Mouse (Mus musculus) stomach, embryonic 15.5 days (tissue): ENCODE measurements around the gene Immp2l. TPM values are rescaled to one million over a fixed set of nuclear protein-coding genes. Genes with fewer than 3 reads are reported as not detected.

Source experiments
- ATAC-seq: fragments of 200-750 bp; cut with Nextera tagmentation; 2 replicates; pipeline ENCODE4 v1.8.0; 2017; ENCODE audit warnings: low read depth, moderate number of reproducible peaks, moderate TSS enrichment; ENCODE audit not compliant: insufficient read depth, low FRiP score
- H3K27ac ChIP-seq: fragments of 300-500 bp; sonication (generic); 2 replicates; pipeline ENCODE4 v1.5.1; 2015; ENCODE audit warnings: mild to moderate bottlenecking, inconsistent platforms
- H3K27me3 ChIP-seq: fragments of 300-500 bp; sonication (generic); replicated peaks from 2 replicates; pipeline ENCODE4 v1.6.1; 2015; ENCODE audit warnings: inconsistent platforms
- H3K36me3 ChIP-seq: fragments of 300-500 bp; sonication (generic); 2 replicates; pipeline ENCODE4 v1.6.1; 2015; ENCODE audit warnings: inconsistent platforms
- H3K4me1 ChIP-seq: fragments of 300-500 bp; sonication (generic); 2 replicates; pipeline ENCODE4 v1.6.1; 2015; ENCODE audit warnings: inconsistent platforms
- H3K4me2 ChIP-seq: fragments of 300-500 bp; sonication (generic); 2 replicates; pipeline ENCODE4 v1.6.1; 2015; ENCODE audit warnings: mild to moderate bottlenecking, inconsistent platforms
- H3K4me3 ChIP-seq: fragments of 300-500 bp; sonication (generic); replicated peaks from 2 replicates; pipeline ENCODE4 v1.5.1; 2015; ENCODE audit warnings: inconsistent platforms
- H3K9ac ChIP-seq: fragments of 300-500 bp; sonication (generic); 2 replicates; pipeline ENCODE4 v1.6.1; 2015; ENCODE audit warnings: inconsistent platforms
- H3K9me3 ChIP-seq: fragments of 300-500 bp; sonication (generic); 2 replicates; pipeline ENCODE4 v1.6.1; 2016; ENCODE audit warnings: inconsistent platforms
- WGBS: fragments of 180-500 bp; shearing (Covaris S2); methylation state at CpG from one replicate; pipeline ENCODE4 v1.1.7; 2015; 5-methylcytosine and 5-hydroxymethylcytosine counted together
- polyA plus RNA-seq: library from polyadenylated mRNA; unstranded; fragments of >200 nt; fragmentation: Nextera tagmentation; extraction: Ambion mirVana; gene quantifications from 2 replicates; pipeline ENCODE4 v1.2.1, GENCODE M21; 2015

Gene Immp2l
- polyA plus RNA-seq, 1 experiment from 2014 or later: 15.6 TPM

DNA sequence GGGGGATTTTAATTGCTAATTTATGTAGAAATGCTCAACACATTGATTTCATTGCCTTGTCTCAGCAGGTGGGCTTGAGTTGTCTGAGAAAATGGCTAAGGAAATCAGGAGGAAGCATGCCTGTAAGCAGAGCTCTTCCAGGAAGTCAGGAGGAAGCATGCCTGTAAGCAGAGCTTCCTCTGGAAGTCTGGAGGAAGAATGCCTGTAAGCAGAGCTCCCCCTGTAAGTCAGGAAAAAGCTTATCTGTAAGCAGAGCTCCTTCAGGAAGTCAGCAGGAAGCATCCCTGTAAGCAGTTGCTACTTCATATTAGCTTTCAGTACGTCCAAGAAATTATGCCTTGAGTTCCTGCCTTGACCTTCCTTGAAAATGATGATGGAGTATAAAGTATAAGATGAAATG is 191.3 kb downstream of the Immp2l start:
- Histone ChIP-seq H3K4me3 (no peak overlapping the region), H3K27ac (no peak overlapping the region), H3K9ac (no peak overlapping the region), H3K36me3 (no peaks in the 10 kb centered on the region), H3K9me3 (no peaks in the 10 kb centered on the region), H3K4me1 (no peaks in the 10 kb centered on the region), H3K4me2 (no peak overlapping the region), H3K27me3 (no peaks in the 10 kb centered on the region)
- ATAC-seq: no peak
- WGBS: 40% methylated on average over 1 of the region's 1 CpGs

DNA sequence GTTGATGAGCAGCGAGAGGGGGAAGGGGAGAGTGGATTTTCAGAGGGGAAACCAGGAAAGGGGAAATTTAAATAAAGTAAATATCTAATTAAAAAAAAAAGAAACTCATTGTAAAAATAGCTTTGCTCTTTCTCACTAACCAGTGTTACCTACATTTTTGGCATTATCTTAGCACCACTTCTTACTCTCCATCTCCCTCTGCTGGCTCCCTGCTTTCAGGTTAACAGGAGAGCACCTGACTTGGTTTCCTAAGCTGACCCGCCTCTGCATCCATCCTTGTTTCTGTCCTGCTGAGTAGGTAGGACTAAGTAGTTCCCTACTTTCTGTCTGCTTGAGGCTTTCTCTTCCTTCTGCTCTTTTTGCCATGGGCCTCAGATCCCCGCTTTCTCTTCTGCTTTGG is 198.0 kb downstream of the Immp2l start:
- H3K4me1 ChIP-seq: no peaks in the 10 kb centered on the region
- no peaks in the 10 kb centered on the region for H3K36me3 ChIP-seq
- no peaks in the 10 kb centered on the region for H3K9me3 ChIP-seq
- H3K4me3 ChIP-seq: no peak overlapping the region
- H3K9ac ChIP-seq: no peak overlapping the region
- no peak for ATAC-seq
- 60% methylated on average over 3 of the region's 3 CpGs for WGBS
- H3K27ac ChIP-seq: no peak overlapping the region
- H3K4me2 ChIP-seq: no peak overlapping the region
- no peaks in the 10 kb centered on the region for H3K27me3 ChIP-seq

DNA sequence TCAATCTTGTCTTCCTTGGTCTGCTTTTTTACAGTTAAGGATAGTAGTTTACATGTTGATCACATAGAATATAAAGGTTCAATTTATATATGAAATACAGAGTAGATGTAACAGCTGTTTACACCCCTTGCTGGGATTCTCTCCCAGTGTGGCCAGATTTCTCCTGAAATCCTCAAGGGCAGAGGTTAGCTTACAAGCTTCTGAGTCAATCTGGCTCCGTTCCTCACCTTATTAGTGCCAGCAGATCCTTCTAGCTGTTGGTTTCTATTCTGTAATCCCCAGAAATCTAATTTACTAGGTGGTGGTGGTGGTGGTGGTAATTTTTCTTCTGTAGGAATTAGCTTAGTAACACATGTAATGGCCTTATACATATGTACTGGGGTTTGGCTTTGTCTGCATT is 199.8 kb downstream of the Immp2l start:
- no peak for ATAC-seq
- no peaks in the 10 kb centered on the region for H3K4me1 ChIP-seq
- no peaks in the 10 kb centered on the region for H3K27me3 ChIP-seq
- no peaks in the 10 kb centered on the region for H3K36me3 ChIP-seq
- no peaks in the 10 kb centered on the region for H3K9me3 ChIP-seq
- 66% methylated on average over 1 of the region's 1 CpGs for WGBS
- no peak overlapping the region for H3K27ac ChIP-seq
- no peak overlapping the region for H3K4me2 ChIP-seq
- H3K9ac ChIP-seq: no peak overlapping the region
- H3K4me3 ChIP-seq: no peak overlapping the region

DNA sequence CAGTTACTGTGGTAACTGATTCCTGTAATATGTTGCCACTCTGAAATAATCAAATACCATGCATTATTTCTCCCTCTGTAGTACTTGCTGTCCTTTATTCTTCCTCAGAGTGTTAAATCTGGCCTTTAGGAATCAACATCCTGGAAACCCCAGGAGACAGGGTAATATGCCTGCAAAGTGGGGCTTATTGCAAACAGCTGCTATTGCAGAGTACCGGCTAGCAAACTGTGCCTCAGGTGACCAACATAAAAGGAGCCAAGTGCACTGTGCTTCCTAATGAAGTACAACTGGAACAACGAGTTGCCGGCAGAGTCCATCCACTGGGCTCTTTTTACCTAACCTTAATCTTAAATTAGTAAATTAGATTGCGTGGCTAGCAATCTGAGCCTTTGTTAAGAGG is 200.6 kb downstream of the Immp2l start:
- Histone ChIP-seq H3K9me3 (no peaks in the 10 kb centered on the region), H3K4me2 (no peak overlapping the region), H3K36me3 (no peaks in the 10 kb centered on the region), H3K4me3 (no peak overlapping the region), H3K4me1 (no peaks in the 10 kb centered on the region), H3K27ac (no peak overlapping the region), H3K9ac (no peak overlapping the region), H3K27me3 (no peaks in the 10 kb centered on the region)
- WGBS: 85% methylated on average over 4 of the region's 4 CpGs
- ATAC-seq: no peak

DNA sequence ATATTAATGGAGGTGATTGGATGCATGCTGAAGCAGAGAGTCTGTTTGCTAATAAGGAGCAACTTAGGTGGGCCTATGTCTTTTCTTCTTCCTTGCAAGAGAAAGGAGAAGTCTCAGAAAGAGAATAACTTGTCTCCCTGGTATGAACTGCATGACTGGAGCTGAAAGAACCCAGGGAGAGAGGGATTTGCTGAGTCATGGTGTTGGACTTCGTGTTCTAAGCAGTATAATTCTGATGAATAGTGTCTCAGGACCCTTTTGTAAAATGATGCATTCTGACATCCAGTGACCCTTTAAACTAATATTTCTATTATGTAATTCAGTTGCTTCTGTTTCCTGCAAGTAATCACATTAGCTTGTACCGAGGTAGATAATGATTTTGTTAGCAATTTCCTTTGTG is 208.1 kb downstream of the Immp2l start:
- Histone ChIP-seq H3K4me2 (no peak overlapping the region), H3K9ac (no peak overlapping the region), H3K9me3 (no peaks in the 10 kb centered on the region), H3K4me1 (no peaks in the 10 kb centered on the region), H3K4me3 (no peak overlapping the region), H3K27me3 (no peaks in the 10 kb centered on the region), H3K27ac (no peak overlapping the region), H3K36me3 (no peaks in the 10 kb centered on the region)
- no peak for ATAC-seq
- 37% methylated on average over 2 of the region's 2 CpGs for WGBS

DNA sequence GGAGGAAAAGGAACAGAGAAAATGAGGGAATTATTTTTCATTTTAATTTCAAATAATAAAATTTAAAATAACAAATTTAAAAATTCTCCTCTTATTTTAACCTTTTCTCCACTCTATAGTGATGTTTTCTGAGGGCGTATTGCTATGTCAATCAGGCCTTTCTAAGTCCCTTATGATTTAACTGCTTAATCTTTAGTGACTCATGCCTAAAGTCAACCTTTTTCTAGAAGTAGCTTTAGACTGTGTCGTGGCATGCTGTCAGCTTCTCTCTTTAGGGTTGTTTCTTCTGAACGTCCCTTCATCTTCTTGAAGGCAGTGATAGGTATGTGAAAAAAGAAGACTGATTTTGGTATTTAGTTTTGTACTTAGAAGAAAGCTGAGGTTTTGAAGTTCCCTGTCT is 214.0 kb downstream of the Immp2l start:
- 65% methylated on average over 3 of the region's 3 CpGs for WGBS
- ATAC-seq: no peak

DNA sequence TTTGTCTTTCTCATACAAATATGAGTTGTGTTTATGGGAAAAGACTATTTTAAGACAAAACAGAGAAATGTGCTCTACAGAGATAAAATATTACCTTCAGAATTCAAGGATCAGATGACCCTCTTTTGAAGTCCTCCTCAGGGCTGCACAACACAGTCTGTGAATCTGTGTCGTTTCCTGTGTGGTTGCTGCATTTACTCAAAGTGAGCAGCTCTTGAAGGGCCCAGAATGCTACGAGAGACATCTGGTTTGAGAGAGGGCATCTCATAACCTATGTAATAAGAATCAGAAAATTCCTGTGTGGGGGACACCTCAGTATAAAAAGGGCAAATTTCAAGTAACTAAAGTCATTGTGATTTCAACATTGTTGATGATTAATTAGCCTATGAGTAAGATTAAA is 217.3 kb downstream of the Immp2l start:
- H3K36me3 ChIP-seq: no peaks in the 10 kb centered on the region
- ATAC-seq: no peak
- H3K4me2 ChIP-seq: no peak overlapping the region
- WGBS: 52% methylated on average over 2 of the region's 2 CpGs
- H3K27me3 ChIP-seq: no peaks in the 10 kb centered on the region
- H3K4me3 ChIP-seq: no peak overlapping the region
- H3K9me3 ChIP-seq: no peaks in the 10 kb centered on the region
- no peaks in the 10 kb centered on the region for H3K4me1 ChIP-seq
- H3K27ac ChIP-seq: no peak overlapping the region
- H3K9ac ChIP-seq: no peak overlapping the region

More for the DNA sequence above, 214.0 kb downstream of the Immp2l start:
- no peaks in the 10 kb centered on the region for H3K9me3 ChIP-seq
- no peaks in the 10 kb centered on the region for H3K4me1 ChIP-seq
- no peak overlapping the region for H3K4me2 ChIP-seq
- H3K4me3 ChIP-seq: no peak overlapping the region
- H3K36me3 ChIP-seq: no peaks in the 10 kb centered on the region
- H3K9ac ChIP-seq: no peak overlapping the region
- no peak overlapping the region for H3K27ac ChIP-seq
- H3K27me3 ChIP-seq: no peaks in the 10 kb centered on the region

DNA sequence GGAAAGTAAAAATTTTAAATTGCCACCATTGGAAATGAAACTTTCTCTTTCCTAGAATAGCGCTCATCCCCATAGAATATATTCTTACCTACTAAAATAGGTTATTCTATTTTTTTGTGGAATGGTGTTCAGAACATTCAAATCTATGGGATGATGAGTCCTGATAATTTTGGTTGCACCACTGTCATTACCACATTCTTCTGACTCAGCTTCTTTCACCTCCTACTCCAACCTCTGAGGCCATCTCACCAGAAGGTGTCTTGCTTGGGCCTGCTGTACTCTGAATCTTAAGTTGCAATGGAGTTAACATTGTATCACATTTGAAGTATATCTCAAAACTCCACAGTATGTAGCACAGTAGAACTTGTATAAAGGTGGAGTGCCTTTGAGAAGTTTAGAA is 224.4 kb downstream of the Immp2l start:
- WGBS: 100% methylated on average over 1 of the region's 1 CpGs
- H3K4me2 ChIP-seq: no peak overlapping the region
- H3K4me1 ChIP-seq: no peaks in the 10 kb centered on the region
- no peaks in the 10 kb centered on the region for H3K27me3 ChIP-seq
- H3K9me3 ChIP-seq: no peaks in the 10 kb centered on the region
- ATAC-seq: no peak
- H3K4me3 ChIP-seq: no peak overlapping the region
- H3K9ac ChIP-seq: no peak overlapping the region
- H3K27ac ChIP-seq: no peak overlapping the region
- H3K36me3 ChIP-seq: no peaks in the 10 kb centered on the region

DNA sequence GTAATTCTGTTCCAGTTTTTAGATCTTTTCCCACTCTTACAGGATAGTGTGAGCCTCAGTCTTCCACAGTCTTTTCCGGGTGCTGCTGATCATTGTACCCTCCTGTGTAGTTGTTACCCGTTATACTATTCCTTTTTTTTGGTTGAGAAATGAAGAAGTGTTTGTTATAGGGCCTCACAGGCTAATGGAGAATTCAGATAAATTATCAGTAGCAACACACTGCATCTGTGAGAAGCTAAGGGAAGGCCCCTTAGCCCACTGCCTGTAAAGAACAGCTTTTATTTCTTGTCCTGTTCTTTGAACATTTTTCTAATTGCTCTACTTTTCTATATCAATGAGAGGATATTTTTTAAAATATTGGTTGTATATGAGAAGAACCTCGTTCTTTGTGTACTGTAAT is 226.2 kb downstream of the Immp2l start:
- no peaks in the 10 kb centered on the region for H3K4me1 ChIP-seq
- 74% methylated on average over 3 of the region's 3 CpGs for WGBS
- H3K9ac ChIP-seq: no peak overlapping the region
- H3K4me2 ChIP-seq: no peak overlapping the region
- H3K27me3 ChIP-seq: no peaks in the 10 kb centered on the region
- H3K9me3 ChIP-seq: no peaks in the 10 kb centered on the region
- H3K4me3 ChIP-seq: no peak overlapping the region
- H3K36me3 ChIP-seq: no peaks in the 10 kb centered on the region
- H3K27ac ChIP-seq: no peak overlapping the region
- ATAC-seq: no peak

DNA sequence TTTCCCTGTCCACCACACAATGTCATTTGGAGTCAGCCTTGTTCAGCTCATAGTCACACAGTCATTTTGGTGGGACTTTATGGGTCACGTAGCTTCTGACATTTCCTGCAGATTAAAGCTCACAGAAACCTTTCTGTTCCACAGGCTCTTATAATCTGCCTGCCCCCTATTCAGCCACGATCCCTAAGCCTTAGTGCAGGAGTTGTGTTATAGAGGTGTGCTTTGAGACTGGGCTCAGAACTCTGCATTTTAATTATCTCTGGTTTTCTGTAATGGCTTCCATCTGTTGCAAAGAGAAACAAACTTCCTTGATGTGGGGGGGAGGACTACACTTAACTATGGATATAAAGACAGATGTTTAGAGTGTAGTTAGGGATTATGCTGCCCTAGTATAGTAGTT is 234.0 kb downstream of the Immp2l start:
- no peaks in the 10 kb centered on the region for H3K4me1 ChIP-seq
- no peaks in the 10 kb centered on the region for H3K36me3 ChIP-seq
- ATAC-seq: no peak
- H3K9ac ChIP-seq: no peak overlapping the region
- no peak overlapping the region for H3K4me3 ChIP-seq
- no peaks in the 10 kb centered on the region for H3K9me3 ChIP-seq
- 77% methylated on average over 2 of the region's 2 CpGs for WGBS
- H3K27me3 ChIP-seq: no peaks in the 10 kb centered on the region
- H3K27ac ChIP-seq: no peak overlapping the region
- H3K4me2 ChIP-seq: no peak overlapping the region

DNA sequence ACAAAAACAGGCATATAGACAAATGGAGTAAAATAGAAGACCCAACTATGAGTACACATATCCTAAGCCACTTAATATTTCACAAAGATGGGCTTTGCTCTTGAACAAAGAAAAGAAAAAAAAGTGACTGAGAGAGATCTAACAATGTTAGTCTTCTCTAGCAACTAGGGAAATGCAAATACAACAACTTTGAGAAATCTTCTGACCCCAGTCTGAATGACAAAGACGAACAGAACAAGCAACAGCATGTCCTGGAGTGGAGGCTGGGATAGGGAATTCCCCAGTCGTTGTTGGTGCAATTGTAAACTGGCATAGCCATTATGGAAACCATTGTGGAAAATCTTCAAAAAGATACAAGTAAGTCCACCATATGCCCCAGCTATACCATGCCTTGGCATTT is 235.7 kb downstream of the Immp2l start:
- Histone ChIP-seq H3K4me3 (no peak overlapping the region), H3K27ac (no peak overlapping the region), H3K4me2 (no peak overlapping the region), H3K36me3 (no peaks in the 10 kb centered on the region), H3K9me3 (no peaks in the 10 kb centered on the region), H3K27me3 (no peaks in the 10 kb centered on the region), H3K4me1 (no peaks in the 10 kb centered on the region), H3K9ac (no peak overlapping the region)
- ATAC-seq: no peak
- 71% methylated on average over 2 of the region's 2 CpGs for WGBS

DNA sequence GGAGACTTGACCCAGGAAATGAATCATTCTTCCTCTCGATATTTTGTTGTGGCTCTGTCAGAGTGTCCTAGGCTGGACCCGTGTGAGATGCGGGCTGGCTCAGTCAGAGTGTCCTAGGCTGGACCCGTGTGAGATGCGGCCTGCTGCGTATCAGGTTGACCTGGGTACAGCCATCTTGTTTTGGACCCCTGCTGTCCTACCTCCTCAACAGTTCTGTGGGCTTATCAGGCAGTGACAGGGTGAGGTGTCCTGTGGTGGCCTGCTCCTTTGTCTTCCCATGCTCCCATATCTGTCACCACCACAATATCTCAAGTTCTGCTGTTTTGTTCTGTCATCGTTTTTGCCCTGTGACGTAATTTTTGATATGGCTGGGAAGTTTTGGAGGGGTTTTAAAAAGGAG is 250.2 kb downstream of the Immp2l start:
- Histone ChIP-seq H3K27me3 (no peaks in the 10 kb centered on the region), H3K4me1 (no peaks in the 10 kb centered on the region), H3K9me3 (no peaks in the 10 kb centered on the region), H3K4me2 (no peak overlapping the region), H3K9ac (no peak overlapping the region), H3K4me3 (no peak overlapping the region), H3K36me3 (no peaks in the 10 kb centered on the region), H3K27ac (no peak overlapping the region)
- ATAC-seq: no peak
- WGBS: 89% methylated on average over 8 of the region's 8 CpGs

DNA sequence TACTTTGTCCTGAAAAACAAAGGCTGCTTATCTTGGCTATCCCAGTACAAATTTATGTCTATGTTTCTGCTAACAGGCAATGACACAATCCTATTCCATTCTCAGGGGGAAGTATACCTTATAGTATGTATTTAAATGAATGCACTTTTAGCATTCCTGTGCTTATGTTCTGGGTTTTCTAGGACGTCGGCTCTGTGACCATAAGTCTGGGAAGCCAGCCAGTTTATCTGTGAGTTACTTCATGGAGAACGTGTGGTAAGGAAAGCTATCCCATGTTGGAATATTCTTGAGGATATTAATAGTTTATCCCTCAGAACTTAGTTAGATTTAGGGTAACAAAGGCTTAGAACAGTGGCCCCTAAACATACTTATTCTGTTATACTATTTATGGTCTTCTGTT is 251.5 kb downstream of the Immp2l start:
- WGBS: 22% methylated on average over 3 of the region's 3 CpGs
- no peak overlapping the region for H3K9ac ChIP-seq
- H3K27ac ChIP-seq: no peak overlapping the region
- no peaks in the 10 kb centered on the region for H3K4me1 ChIP-seq
- no peaks in the 10 kb centered on the region for H3K36me3 ChIP-seq
- no peak overlapping the region for H3K4me2 ChIP-seq
- no peaks in the 10 kb centered on the region for H3K9me3 ChIP-seq
- no peak for ATAC-seq
- no peak overlapping the region for H3K4me3 ChIP-seq
- H3K27me3 ChIP-seq: no peaks in the 10 kb centered on the region
